Mouse (Mus musculus): Measurements from ENCODE around the gene Cabp1.
"Not testable (repeated sequence)": the region's sequence is repeated elsewhere in the genome, so short reads cannot be mapped to it uniquely, and the experiment has no call there.

Gene Cabp1

DNA sequence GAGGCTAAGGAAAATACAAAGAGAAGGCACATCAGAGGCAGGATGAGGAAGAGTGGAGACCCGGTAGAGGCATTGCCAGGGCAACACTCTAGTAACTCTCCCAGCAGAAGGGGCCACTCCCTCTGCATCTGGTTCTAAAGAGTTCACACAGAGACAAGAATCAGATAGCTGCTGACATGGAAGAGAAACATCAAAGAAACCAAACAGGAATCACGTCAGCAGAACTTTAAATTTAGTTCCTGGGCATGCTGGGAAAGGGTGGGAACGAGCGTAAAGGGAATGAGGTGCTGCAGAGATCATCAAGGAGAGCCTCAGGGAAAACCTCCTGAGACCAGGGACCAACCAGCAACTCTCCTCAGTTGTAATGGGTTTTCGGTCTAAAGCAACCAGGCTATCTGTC, 43.2 kb downstream of the Cabp1 start:
- no peak for DNase-seq (ENCODE audit: low spot score)

DNA sequence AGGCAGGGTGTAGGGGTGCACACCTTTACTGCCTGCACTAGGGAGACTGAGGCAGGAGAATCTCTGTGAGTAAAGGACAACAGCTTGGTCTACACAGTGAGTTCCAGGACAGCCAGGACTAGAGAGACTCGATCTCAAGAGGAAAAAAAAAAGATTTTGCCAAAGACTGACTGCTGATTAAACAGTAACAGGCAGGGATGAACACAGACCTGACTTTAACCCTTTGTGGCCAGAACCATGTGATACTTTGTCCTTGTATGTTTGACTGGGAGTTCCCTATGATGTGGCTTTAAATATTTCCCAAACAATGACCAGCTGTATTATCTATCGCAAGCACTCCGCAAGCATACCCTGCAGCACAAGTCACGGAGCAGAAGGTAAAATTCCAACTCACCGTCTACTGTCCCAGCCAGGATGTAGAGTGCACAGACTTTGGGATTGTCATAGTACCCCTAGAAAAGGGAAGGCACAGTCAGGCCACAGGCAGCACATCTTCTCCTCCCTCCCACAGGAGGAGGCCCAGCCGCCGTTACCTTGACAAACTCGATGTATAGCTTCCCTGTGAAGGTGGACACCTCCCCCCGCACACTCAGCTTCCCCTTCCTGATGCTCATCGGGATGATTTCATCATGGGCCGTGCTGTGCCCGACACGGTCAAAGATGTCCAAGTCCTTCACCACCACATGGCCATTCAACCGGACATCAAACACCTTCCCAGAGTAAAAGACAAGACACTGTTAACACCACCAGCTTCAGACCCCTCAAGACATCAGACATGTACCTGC, 44.3 kb downstream of the Cabp1 start:
- DNase-seq (ENCODE audit: low spot score) = no peak

DNA sequence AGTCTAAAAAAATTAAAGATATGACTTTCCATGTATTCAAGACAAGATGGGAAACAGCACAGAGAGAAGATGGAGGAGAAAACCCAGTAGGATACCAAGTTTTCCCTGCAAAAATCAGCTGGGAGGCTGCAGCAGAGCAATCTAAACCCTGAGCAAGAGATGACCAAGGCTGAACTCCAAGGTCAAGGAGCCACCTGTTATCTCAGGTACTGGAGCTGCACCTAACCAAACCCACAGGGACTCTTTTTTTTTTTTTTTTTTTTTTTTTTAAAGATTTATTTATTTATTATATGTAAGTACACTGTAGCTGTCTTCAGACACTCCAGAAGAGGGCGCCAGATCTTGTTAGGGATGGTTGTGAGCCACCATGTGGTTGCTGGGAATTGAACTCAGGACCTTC, 45.3 kb downstream of the Cabp1 start:
- DNase-seq (ENCODE audit: low spot score) = not testable (repeated sequence)

- no peak for DNase-seq (ENCODE audit: low spot score)
Observed at GRCm38 (mm10) chr5:115148378-115148777, 45.8 kb downstream of the Cabp1 start.

DNA sequence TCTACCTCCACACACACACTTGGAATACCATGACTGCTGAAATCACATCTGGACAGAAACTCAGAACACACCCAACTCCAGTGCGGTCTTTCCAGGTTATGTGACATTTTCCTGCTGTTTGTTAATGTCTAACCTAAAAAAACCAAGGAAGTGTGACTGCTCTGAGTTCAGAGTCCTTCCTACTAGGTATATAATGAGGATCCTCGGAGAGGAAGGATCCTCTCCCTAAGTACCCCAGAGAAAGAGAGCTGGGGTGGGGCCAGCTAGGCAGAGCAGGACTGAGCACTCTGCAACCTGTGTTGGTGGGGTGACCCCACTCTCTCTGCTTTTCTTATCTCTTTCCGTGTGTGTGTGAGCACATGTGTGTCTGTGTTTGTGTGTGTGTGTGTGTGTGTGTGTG, 46.8 kb downstream of the Cabp1 start:
- no peak for DNase-seq (ENCODE audit: low spot score)

GRCm38 (mm10) chr5:115146747-115147130, 47.4 kb downstream of the Cabp1 start:
- no peak for DNase-seq (ENCODE audit: low spot score)

- DNase-seq (ENCODE audit: low spot score) = no peak
Observed at GRCm38 (mm10) chr5:115145976-115146746, 48.0 kb downstream of the Cabp1 start.

GRCm38 (mm10) chr5:115145253-115145968, 48.8 kb downstream of the Cabp1 start:
- no peak for DNase-seq (ENCODE audit: low spot score)

DNA sequence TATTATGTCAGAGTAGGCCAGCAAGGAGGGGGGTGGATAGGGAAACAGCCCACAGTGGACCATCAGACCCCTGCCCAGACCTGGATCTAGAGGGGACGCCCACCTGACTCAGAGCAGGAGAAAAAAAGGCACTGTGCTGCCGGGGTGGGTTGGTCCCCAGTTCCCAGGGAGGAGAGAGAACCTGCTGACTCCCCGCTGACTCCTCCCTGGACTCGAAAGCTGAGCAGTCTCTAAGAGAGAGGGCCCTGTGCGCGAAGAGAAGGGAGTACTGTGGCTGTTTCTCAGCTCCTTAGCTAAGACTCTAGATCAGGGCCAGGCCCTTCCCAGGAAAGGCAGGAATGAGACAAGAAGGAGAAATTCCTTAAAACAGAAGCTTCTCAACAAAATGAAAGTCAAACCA, 49.7 kb downstream of the Cabp1 start:
- no peak for DNase-seq (ENCODE audit: low spot score)

DNA sequence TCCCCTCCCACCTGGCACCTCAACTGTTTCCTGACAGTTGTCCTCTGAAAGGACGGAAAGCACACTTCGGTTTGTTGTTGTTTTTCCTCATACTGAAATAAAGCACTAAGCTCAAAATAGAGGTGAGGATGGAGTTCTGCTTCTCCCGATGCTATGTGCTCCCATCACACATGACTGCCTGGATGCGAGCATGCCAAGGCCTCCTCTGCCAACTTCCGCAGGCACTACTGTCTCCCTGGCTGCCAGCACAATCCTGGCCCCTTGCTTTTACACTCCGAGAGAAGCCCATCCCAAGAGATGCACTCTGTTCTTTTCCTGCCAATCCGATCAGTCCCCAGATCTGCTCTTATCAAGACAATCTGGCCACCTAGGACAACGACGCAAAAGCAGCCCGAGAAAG, 50.6 kb downstream of the Cabp1 start:
- DNase-seq (ENCODE audit: low spot score) = no peak

DNA sequence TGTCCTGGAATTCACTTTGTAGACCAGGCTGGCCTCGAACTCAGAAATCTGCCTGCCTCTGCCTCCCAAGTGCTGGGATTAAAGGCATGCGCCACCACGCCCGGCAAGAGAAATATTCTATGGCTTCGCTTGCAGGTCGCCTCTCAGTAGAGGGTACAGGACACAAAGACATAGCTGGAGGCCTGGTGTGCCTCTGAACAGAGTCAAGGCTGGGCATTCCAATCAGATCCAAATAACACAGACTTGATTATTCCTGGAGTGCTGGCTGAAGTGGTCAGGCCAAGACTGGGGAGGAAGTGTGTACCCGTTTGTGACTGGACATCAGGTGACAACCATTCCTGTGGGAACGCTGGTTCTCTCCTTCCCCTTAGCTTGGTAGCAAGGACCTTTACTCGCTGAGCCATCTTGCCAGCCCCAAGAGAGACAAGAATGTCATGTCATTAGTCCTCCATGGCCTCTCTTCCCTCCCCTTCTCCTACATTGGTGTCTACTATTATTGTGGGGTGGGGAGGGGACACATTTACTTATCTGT, 51.9 kb downstream of the Cabp1 start:
- DNase-seq (ENCODE audit: low spot score) = no peak

DNA sequence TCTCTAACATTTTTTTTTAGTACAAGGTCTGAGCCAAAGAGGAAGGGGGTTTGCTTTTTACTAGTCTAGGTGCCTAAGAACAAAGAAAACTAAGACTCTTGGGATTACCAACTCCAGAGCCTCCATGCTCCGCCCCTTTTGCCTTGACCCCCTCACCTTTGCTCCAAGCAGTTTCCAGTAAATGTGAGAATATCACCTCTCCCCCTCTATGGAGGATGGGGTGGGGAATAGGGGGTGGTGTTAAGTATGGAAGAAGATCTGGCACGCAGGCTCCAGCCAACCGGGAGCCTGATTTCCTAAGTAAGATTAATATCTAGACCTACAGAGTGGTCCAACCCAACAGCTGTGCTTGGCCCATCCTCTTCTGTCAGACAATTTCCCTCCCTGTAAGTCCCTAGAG, 53.5 kb downstream of the Cabp1 start:
- DNase-seq (ENCODE audit: low spot score) = no peak

DNA sequence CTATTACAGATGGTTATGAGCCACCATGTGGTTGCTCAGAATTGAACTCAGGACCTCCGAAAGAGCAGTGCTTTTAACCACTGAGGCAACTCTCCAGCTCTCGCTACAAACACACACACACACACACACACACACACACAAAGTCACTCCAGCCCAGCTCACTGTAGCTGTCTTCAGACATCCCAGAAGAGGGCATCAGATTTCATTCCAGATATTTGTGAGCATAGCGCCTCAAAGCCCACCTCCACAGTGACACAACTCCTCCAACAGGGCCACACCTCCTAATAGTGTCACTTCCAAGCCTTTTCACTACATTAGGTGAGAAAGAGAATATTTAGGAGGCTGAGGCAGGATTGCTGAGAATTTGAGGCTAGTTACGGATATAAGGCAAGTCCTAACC, 55.1 kb downstream of the Cabp1 start:
- DNase-seq (ENCODE audit: low spot score) = no peak

DNA sequence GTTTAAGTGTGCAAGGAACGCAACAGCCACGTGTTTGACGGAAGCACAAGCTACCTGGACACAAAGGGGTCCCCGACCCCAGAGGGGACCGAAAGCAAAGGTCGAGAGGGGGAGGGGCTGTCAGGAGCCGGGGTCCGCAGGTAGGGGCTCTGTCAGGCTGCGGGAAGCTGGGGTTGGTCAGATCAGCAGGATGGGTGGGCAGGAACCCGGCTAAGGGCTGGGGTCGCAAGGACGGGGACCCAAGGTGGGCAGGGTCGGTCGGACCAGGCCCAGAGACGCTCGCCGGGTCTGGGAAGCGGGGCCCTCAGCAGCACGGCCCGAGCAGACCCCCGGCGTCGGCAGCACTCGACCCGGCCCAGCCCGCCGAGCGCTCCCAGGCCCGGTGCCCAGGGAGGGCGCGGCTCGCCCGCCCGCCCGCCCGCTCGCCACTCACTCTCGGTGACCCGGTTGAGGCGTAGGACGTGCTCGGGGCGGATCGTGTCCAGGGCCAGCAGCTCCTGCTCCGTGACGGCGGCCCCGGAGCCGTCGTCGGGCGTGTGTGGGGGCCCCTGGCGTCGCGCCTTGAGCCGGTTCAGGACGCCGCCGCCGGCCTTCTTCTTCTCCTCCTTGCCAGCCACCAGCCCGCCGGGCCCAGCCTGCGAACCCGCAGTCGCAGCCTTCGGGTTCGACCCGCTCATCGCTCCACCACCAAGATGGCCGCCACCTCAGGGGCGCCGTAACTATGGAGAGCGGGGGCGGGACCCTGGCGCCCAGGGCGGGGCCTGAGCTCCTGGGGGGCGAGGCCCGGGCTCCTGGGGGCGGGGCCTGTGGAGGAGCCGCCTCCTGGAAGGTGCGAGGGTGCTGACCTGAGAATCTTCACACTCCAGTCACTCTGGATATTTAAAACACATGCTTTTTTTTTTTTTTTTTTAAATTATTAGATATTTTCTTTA, 59.7 kb downstream of the Cabp1 start, which contains the start of gene Unc119b:
Unc119b (minus strand) TSS at position 742 of the 932 bp plus-strand sequence.
- peak; percentile 57 for DNase-seq (ENCODE audit: low spot score)

DNA sequence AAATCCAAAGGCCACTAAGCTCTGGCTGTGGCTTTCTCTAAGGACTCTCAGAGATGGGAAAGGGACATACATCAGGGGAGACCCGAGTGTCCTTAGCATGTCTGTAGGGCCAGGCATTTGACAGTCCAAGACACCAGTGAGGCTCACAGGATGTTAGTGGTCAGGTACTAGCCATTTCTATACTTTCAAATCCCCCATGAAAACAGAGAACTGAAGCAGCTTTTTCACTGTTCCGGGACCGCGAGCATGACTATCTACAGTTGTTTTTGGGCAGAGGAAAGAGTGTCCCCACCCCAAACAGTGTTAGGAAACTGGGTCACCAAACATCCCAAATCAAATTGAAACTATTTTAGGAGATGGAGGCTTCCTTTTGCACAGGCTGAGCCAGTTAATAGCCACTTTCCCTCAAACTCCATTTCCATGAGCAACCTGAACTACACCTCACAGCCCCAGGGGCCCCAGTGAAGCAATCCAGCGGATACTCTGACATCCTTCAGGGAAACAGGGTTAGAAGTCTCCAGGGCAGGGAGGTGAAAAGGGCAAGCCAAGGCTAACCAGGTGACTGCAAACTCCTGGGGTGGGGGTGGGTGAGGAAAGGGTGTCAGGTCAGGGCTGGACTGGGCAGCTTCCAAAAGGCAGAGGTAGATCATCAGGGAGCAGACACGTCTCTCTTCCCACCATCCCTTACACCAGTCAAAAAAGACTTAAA, 60.7 kb downstream of the Cabp1 start:
- no peak for DNase-seq (ENCODE audit: low spot score)

DNA sequence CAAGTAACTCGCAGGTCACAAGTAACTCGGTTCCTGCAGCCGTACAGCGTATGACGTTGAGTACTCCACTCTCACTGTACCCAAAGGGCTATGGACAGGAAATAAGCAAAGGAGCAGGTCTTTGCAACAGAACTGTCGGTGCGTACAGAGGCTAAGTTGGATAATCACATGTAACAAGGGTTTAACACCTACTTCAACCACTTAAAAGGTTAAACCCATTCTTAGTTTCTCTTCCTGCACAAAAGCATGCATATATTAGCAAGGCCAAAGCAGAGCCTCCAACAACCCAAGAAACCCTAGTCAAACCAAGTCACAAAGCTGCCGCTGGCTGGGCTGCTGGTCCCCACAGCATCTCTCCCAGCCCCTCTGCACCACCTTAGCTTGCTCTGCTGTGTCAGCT, 61.7 kb downstream of the Cabp1 start:
- DNase-seq (ENCODE audit: low spot score) = no peak

- DNase-seq (ENCODE audit: low spot score) = no peak
Observed at GRCm38 (mm10) chr5:115129328-115129727, 64.9 kb downstream of the Cabp1 start.

DNA sequence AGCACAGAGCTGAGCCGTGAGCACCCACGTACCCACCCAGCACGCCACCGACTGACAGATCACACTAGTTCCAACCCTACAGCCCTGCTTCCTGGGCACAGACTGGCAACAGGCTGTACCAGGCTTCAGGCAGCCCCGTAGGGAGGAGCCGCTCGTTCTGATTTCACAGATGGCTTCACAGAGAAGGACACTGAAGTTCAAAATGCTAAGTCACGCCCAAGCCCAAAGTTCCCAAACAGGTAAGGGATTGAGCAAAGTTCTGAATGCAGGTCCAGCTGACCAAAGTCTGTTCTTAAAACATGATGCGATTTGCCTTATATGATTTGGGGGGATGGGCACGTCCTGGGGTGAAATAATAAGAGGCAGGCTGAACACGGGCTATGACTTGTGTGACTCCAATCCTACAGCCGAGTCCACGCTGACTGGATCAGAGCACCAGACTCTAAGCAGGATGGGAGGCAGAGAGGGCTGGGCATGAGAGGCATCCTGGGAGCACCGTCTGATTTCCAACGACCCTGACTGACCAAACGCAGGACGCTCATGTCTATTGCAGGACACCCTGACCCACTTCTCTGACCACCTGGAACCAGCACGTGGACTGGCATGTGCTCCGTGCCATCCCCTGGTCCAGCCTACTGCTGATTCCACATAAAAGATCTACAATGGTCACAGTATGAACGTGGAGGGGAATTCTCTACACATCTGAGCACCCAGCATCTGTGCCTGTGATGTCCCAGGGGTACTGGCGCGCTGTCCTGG, 66.6 kb downstream of the Cabp1 start:
- no peak for DNase-seq (ENCODE audit: low spot score)

DNA sequence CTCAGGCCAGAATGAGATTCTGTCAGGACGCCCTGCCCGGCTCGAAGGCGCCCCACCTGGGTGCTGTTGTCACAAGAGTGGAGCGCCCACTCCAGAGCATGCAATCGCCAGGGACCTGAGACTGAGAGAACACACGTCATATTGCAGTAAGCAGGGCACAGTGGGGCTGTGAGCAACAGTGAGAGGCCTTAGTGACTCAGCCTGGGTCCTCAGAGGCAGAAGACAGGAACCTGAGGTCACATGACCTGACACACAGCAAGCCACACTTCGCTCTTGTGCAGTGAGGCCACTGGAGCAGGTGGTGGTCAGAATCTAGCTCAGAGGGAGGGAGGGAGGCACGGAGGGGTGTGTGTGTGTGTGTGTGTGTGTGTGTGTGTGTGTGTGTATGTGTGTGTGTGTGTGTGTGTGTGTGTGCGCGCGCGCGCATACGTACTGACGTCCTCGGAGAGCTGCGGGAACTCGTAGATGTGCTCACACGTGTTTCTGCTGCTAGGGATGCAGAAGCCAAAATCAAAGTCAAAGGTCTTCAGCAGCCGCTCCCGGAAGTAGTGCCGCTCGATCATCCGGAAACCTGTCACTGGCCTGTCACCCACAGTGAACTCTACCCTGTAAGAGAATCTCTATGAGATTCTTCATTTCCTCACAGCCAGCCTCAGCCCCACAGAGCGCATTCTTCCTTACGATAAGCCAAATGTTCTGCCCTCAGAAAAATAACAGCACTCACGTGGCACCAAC, 67.4 kb downstream of the Cabp1 start:
- no peak for DNase-seq (ENCODE audit: low spot score)
